Mouse (Mus musculus): ENCODE results near the gene Cebpz.
A peak's percentile ranks its signal among the peaks of the same experiment; 100 is the strongest.

Gene Cebpz

GRCm38 (mm10) chr17:78895394-78895793, 41.5 kb downstream of the Cebpz start:
- DNase-seq = peak; percentile 55 to 70

DNA sequence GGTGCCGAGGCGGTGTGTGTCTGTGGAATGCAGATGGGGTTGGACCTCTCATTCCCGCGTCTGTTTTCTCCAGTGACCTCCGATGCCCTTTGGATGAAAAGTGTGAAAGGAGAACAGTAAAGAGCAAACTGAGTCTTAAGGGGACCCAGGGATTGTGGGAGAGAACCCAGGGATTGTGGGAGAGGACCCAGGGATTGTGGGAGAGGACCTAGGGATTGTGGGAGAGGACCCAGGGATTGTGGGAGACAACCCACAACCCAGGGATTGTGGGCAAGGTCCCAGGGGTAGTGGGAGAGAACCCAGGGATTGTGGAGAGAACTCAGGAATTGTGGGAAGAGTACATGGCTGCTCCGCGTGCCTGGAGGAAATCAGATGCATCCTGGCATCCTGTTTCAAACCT, 41.9 kb downstream of the Cebpz start:
- DNase-seq = no peak

GRCm38 (mm10) chr17:78891020-78891419, 45.8 kb downstream of the Cebpz start:
- DNase-seq = no peak

- DNase-seq = no peak
Observed at GRCm38 (mm10) chr17:78889184-78889583, 47.7 kb downstream of the Cebpz start.

DNA sequence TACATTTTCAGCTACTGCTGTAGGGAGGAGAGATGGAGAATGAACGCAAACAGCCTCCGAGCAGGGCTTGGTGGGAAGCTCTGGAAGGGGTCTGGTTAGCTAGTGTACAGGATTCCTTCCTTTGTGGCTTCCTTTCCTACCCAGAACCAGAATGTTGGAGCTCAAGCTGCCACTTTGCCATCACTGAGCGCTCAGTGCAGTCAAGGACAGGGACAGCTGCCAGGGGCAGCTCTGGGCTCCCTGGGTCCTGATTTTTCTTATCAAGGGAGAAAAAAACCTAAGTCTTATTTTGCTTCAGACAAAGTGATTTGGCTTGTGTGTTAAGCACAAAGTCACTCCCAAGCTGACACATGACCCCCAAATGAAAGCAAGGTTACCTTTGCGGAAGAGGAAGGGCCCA, 48.3 kb downstream of the Cebpz start:
- DNase-seq = no peak

DNA sequence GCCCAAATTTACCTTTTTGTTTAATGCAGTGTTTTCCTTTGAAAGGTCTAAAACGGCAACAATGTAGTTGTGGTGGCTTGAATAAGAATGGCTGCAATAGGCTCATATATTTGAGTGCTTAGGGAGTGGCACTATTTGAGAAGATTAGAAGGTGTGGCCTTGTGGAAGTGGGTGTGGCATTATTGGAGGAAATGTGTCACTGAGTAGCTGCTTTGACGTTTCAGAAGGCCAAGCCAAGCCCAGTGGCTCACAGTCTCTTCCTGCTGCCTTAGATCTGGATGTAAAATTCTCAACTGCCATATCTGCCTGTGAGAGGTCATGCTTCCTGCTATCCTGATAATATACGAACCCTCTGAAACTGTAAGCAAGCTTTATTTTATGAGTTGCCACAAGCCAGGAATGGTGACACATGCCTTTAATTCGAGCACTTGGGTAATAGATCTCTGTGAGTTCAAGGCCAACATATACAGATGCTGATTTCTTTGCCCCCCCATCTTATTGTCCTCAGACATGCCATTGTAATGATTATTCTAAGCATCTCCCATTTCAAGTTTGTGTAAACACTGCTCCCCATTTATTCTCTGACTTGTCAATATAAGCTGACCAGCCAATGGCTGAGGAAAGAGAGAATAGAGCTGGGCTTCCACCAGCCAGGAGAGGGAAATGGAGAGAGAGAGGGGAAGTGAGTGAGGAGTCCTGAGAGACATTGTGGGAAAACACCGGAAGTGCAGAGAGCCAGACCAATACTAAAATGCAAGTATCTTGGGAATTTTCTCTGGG, 51.4 kb downstream of the Cebpz start:
- DNase-seq = no peak

DNA sequence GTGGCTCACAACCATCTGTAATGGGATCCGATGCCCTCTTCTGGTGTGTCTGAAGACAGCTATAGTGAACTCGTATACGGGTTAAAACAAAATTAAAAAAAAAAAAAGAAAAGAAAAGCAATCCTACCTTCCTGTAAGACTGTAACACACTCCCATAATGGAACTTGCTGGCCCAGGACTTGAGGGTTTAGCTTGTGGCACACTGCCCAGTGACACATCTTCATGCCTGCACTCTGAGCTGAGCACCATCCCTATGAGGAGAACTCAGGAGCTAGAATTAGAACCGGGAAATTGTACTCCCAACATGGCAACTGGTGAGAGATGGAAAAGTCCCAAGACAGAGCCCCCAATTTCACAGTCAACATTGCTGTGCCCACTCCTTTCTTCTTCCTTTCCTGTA, 53.6 kb downstream of the Cebpz start:
- DNase-seq = no peak

DNA sequence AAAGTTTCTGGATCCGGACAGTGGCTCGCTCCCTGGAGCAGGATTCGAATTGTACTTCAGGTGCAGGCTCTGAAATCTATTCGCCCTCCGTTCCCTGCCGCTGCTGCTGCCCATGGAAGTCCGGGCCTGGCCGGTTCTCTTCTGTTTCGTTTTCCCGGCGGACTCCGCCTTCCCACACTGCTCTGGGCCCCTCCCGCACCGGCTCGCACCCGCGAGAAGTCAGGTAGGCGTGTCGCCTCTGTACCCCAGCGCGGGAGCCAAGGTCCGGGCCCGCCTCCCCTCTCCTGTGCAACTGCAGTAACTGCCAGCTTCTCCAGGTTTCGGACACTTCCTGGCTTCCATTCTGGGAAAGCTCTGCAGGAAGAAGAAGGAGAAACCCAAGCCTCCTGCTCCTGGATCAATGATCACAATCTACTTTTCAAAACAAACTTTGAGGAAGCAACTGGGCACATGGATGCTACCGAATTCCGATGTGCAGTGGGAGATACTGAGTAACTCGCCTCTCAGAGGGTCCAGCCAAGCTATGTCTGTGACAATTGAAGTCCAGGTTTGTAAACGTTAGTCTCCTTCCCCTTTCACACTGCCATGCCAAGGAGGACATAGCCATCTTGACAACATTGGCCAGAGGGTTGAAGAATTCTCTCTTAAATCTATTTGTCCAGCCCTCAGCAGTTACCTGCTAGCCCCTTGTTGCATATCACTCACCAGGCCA, 54.3 kb downstream of the Cebpz start, which contains the start of gene Eif2ak2:
TSS of gene Eif2ak2 (minus strand) at position 173 of the 712 bp plus-strand sequence.
- DNase-seq = peak; percentile 90 to 91

GRCm38 (mm10) chr17:78881878-78882304, 55.0 kb downstream of the Cebpz start:
- DNase-seq = peak in 1 of 2 experiments; percentile 25

DNA sequence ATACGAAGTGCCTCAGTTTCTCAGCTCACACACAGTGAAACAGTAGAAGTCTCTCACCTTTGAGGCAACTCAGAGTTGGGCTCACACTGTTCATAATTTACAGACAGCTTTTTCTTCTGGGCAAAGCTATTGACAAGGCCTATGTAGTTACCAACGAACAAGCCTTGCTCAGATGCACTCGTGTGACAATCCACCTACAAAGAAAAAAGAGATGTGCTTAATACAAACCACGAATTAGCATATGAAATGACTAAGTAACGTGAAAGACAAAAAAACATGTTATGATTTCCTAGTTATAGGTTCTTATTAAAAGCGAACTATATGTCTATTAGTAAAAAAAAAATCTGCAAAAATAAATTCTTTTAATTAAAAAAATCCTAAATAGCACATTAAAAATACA, 63.0 kb downstream of the Cebpz start:
- DNase-seq = no peak

Data from lung, postnatal 4 days (tissue).